Mouse (Mus musculus): ENCODE data around the gene Prdm2. TPM values are rescaled to one million over a fixed set of nuclear protein-coding genes. Genes with fewer than 3 reads are reported as not detected.

Gene Prdm2
- polyA plus RNA-seq (2016; fragmentation: Nextera tagmentation; extraction: Ambion mirVana): 5.2 and 6.2 TPM in 2 replicates

- peak within 1 kb of the TSS; percentile 84 for H3K4me3 ChIP-seq
- H3K4me2 ChIP-seq: peak within 1 kb of the TSS; percentile 78
- peak; percentile 76 for ATAC-seq
- 0 out of 2 replicates have a peak, but pooled peaks cover 4% of the 10 kb centered on the region for H3K27me3 ChIP-seq (replicated peaks)
- H3K9ac ChIP-seq: peak within 1 kb of the TSS; percentile 88
- WGBS (ENCODE audit: insufficient replicate concordance): 1% methylated on average over 96 of the region's 96 CpGs
- peaks cover 20% of the 10 kb centered on the region for H3K4me1 ChIP-seq
- no peaks in the 10 kb centered on the region for H3K36me3 ChIP-seq
- H3K9me3 ChIP-seq (replicated peaks): no peaks in the 10 kb centered on the region
- peak within 1 kb of the TSS; percentile 85 for H3K27ac ChIP-seq
These were observed at the start of gene Prdm2 for GRCm38 (mm10) chr4:143212341-143213174. Prdm2 (minus strand) TSS chr4:143212995.

GRCm38 (mm10) chr4:143259718-143260349 is 47.0 kb upstream of the Prdm2 start:
- peak overlapping the region; percentile 28 for H3K4me2 ChIP-seq
- no peaks in the 10 kb centered on the region for H3K36me3 ChIP-seq
- H3K4me3 ChIP-seq: no peak overlapping the region
- no peak overlapping the region for H3K9ac ChIP-seq
- H3K4me1 ChIP-seq: peaks cover 28% of the 10 kb centered on the region
- ATAC-seq: peak; percentile 64; the same call in 1 of the 2 replicates
- no peaks in the 10 kb centered on the region for H3K9me3 ChIP-seq (replicated peaks)
- no peaks in the 10 kb centered on the region for H3K27me3 ChIP-seq (replicated peaks)
- 28% methylated on average over 8 of the region's 8 CpGs for WGBS (ENCODE audit: insufficient replicate concordance)
- 0 out of 2 replicates have a peak overlapping the region, but pooled peaks have one; percentile 20 for H3K27ac ChIP-seq

- Histone ChIP-seq H3K27ac (no peak overlapping the region), H3K36me3 (no peaks in the 10 kb centered on the region), H3K9ac (no peak overlapping the region), H3K27me3 (replicated peaks) (no peaks in the 10 kb centered on the region), H3K9me3 (replicated peaks) (no peaks in the 10 kb centered on the region), H3K4me2 (peak overlapping the region; percentile 58), H3K4me3 (peak overlapping the region; percentile 30), H3K4me1 (peaks cover 28% of the 10 kb centered on the region)
- WGBS (ENCODE audit: insufficient replicate concordance): 27% methylated on average over 19 of the region's 19 CpGs
- ATAC-seq: peak; percentile 57
These were observed 45.7 kb upstream of the Prdm2 start for GRCm38 (mm10) chr4:143258517-143258916.

GRCm38 (mm10) chr4:143257971-143258370 is 45.2 kb upstream of the Prdm2 start:
- H3K9me3 ChIP-seq (replicated peaks): 0 out of 2 replicates have a peak, but pooled peaks cover 3% of the 10 kb centered on the region
- ATAC-seq: no peak
- no peaks in the 10 kb centered on the region for H3K36me3 ChIP-seq
- H3K4me3 ChIP-seq: no peak overlapping the region
- H3K4me2 ChIP-seq: peak overlapping the region; percentile 58
- H3K4me1 ChIP-seq: peaks cover 28% of the 10 kb centered on the region
- H3K27ac ChIP-seq: no peak overlapping the region
- H3K9ac ChIP-seq: no peak overlapping the region
- no peaks in the 10 kb centered on the region for H3K27me3 ChIP-seq (replicated peaks)
- WGBS (ENCODE audit: insufficient replicate concordance): 40% methylated on average over 6 of the region's 6 CpGs

- ATAC-seq: no peak
- no peak overlapping the region for H3K4me2 ChIP-seq
- 0 out of 2 replicates have a peak, but pooled peaks cover 9% of the 10 kb centered on the region for H3K9me3 ChIP-seq (replicated peaks)
- no peak overlapping the region for H3K4me3 ChIP-seq
- no peak overlapping the region for H3K27ac ChIP-seq
- H3K36me3 ChIP-seq: no peaks in the 10 kb centered on the region
- no peaks in the 10 kb centered on the region for H3K27me3 ChIP-seq (replicated peaks)
- WGBS (ENCODE audit: insufficient replicate concordance): 79% methylated on average over 8 of the region's 8 CpGs
- no peak overlapping the region for H3K9ac ChIP-seq
- H3K4me1 ChIP-seq: peaks cover 23% of the 10 kb centered on the region
These were observed 42.7 kb upstream of the Prdm2 start for GRCm38 (mm10) chr4:143255541-143255940.

GRCm38 (mm10) chr4:143253356-143253755 is 40.6 kb upstream of the Prdm2 start:
- WGBS (ENCODE audit: insufficient replicate concordance): 62% methylated on average over 1 of the region's 1 CpGs
- no peak overlapping the region for H3K4me3 ChIP-seq
- H3K27ac ChIP-seq: no peak overlapping the region
- no peaks in the 10 kb centered on the region for H3K36me3 ChIP-seq
- no peaks in the 10 kb centered on the region for H3K27me3 ChIP-seq (replicated peaks)
- 0 out of 2 replicates have a peak, but pooled peaks cover 9% of the 10 kb centered on the region for H3K9me3 ChIP-seq (replicated peaks)
- H3K4me2 ChIP-seq: no peak overlapping the region
- no peak for ATAC-seq
- H3K4me1 ChIP-seq: peaks cover 2% of the 10 kb centered on the region; the same call in 1 of the 2 replicates
- no peak overlapping the region for H3K9ac ChIP-seq

- Histone ChIP-seq H3K36me3 (no peaks in the 10 kb centered on the region), H3K4me1 (no peaks in the 10 kb centered on the region), H3K9ac (no peak overlapping the region), H3K4me3 (no peak overlapping the region), H3K9me3 (replicated peaks) (0 out of 2 replicates have a peak, but pooled peaks cover 9% of the 10 kb centered on the region), H3K27me3 (replicated peaks) (no peaks in the 10 kb centered on the region), H3K27ac (no peak overlapping the region), H3K4me2 (no peak overlapping the region)
- ATAC-seq: no peak
- 57% methylated on average over 5 of the region's 5 CpGs for WGBS (ENCODE audit: insufficient replicate concordance)
These were observed 35.3 kb upstream of the Prdm2 start for GRCm38 (mm10) chr4:143248050-143248449.

- no peak overlapping the region for H3K4me3 ChIP-seq
- H3K4me1 ChIP-seq: no peaks in the 10 kb centered on the region
- H3K9ac ChIP-seq: no peak overlapping the region
- H3K9me3 ChIP-seq (replicated peaks): no peaks in the 10 kb centered on the region
- ATAC-seq: no peak
- WGBS (ENCODE audit: insufficient replicate concordance): 54% methylated on average over 9 of the region's 9 CpGs
- no peak overlapping the region for H3K4me2 ChIP-seq
- no peak overlapping the region for H3K27ac ChIP-seq
- no peaks in the 10 kb centered on the region for H3K36me3 ChIP-seq
- H3K27me3 ChIP-seq (replicated peaks): no peaks in the 10 kb centered on the region
These were observed 28.5 kb upstream of the Prdm2 start for GRCm38 (mm10) chr4:143241294-143241693.

- no peak overlapping the region for H3K4me2 ChIP-seq
- H3K9ac ChIP-seq: no peak overlapping the region
- no peaks in the 10 kb centered on the region for H3K9me3 ChIP-seq (replicated peaks)
- H3K27ac ChIP-seq: no peak overlapping the region
- no peak overlapping the region for H3K4me3 ChIP-seq
- no peaks in the 10 kb centered on the region for H3K27me3 ChIP-seq (replicated peaks)
- 53% methylated on average over 9 of the region's 9 CpGs for WGBS (ENCODE audit: insufficient replicate concordance)
- no peak for ATAC-seq
- H3K4me1 ChIP-seq: no peaks in the 10 kb centered on the region
- no peaks in the 10 kb centered on the region for H3K36me3 ChIP-seq
These were observed 26.9 kb upstream of the Prdm2 start for GRCm38 (mm10) chr4:143239615-143240201.

- ATAC-seq: no peak
- no peak overlapping the region for H3K4me2 ChIP-seq
- no peaks in the 10 kb centered on the region for H3K36me3 ChIP-seq
- H3K27me3 ChIP-seq (replicated peaks): no peaks in the 10 kb centered on the region
- no peaks in the 10 kb centered on the region for H3K4me1 ChIP-seq
- no peaks in the 10 kb centered on the region for H3K9me3 ChIP-seq (replicated peaks)
- no peak overlapping the region for H3K9ac ChIP-seq
- no peak overlapping the region for H3K27ac ChIP-seq
- no peak overlapping the region for H3K4me3 ChIP-seq
- WGBS (ENCODE audit: insufficient replicate concordance): 73% methylated on average over 5 of the region's 5 CpGs
These were observed 26.3 kb upstream of the Prdm2 start for GRCm38 (mm10) chr4:143239117-143239516.

GRCm38 (mm10) chr4:143238241-143239031 is 25.6 kb upstream of the Prdm2 start:
- peak overlapping the region; percentile 11; the same call in 1 of the 2 replicates for H3K4me3 ChIP-seq
- ATAC-seq: no peak
- no peaks in the 10 kb centered on the region for H3K4me1 ChIP-seq
- no peak overlapping the region for H3K9ac ChIP-seq
- no peaks in the 10 kb centered on the region for H3K27me3 ChIP-seq (replicated peaks)
- H3K4me2 ChIP-seq: peak overlapping the region; percentile 47
- H3K9me3 ChIP-seq (replicated peaks): no peaks in the 10 kb centered on the region
- 25% methylated on average over 23 of the region's 23 CpGs for WGBS (ENCODE audit: insufficient replicate concordance)
- H3K36me3 ChIP-seq: no peaks in the 10 kb centered on the region
- no peak overlapping the region for H3K27ac ChIP-seq
